Mouse (Mus musculus): Measurements from ENCODE around the gene Pnmal2.

- TF ChIP-seq CTCF (IDR thresholded peaks at IDR 0.05; ENCODE audit: low read depth) (no peak), EP300 (optimal IDR thresholded peaks at IDR 0.05) (no peak)
These were observed 6.2 kb upstream of the Pnmal2 start for GRCm38 (mm10) chr7:16938117-16938791.

Measured in stomach, postnatal 0 days (tissue).